Mouse (Mus musculus) liver, postnatal 0 days (tissue): ENCODE measurements at regions not wholly inside any gene's neighbourhood (a gene's known extent, or its start where the extent isn't known, plus 50 kb on each side); places are given as distances from the start of the nearest gene placed in this dataset.
A peak's percentile ranks its signal among the peaks of the same experiment; 100 is the strongest.

Source experiments
- CTCF ChIP-seq: sonication (generic); IDR thresholded peaks from 2 replicates; pipeline ENCODE4 v1.5.1; 2016; ENCODE audit warnings: antibody characterized with exemption, low read depth
- EP300 ChIP-seq: IDR thresholded peaks from 2 replicates; pipeline ENCODE4 v1.6.1; 2016; ENCODE audit warnings: antibody characterized with exemption, low read depth, mild to moderate bottlenecking

DNA sequence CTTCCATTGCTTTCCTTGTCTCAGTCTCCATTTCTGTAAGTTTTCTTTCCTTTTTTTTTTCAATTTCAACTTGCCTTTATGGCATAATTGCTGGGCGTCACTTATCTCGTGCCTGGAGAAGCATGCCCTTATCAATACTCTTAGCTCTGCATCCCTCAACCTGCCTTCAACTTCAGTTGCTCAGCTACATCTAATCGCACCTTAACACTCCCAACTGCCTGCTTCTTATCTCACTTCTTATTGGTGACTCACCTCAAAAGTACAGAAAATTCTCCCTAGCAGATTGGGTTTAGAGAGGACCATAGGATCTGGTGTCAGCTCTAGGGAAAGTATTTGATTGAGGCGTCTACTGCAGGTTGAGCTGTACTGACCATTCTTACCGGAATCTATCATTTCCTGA lies 133.2 kb upstream of the Ndst4 start:
- TF ChIP-seq EP300 (peak; percentile 100), CTCF (no peak)
